Mouse (Mus musculus) left cerebral cortex, adult 18-20 months (tissue): ENCODE data around the gene Tmem163. TPM values are rescaled to one million over a fixed set of nuclear protein-coding genes. Genes with fewer than 3 reads are reported as not detected.

ENCODE experiments used
- DNase-seq, 2 experiments: peaks; one replicate each; pipeline ENCODE4 v3.0.0; 2021 to 2022; ENCODE audit warnings: low spot score in 2 of 2, mixed read lengths in 1 of 2
- total RNA-seq, 2 experiments: library from RNA; stranded (reverse); gene quantifications; 2 replicates each; pipeline ENCODE4 v1.2.3; 2021

Gene Tmem163
- total RNA-seq, 2 experiments from 2014 or later = 16.5 to 16.6 TPM

- DNase-seq = no peak
Observed at GRCm38 (mm10) chr1:127508067-127508739, 171.1 kb downstream of the Tmem163 start.

GRCm38 (mm10) chr1:127507042-127507650 lies 172.2 kb downstream of the Tmem163 start:
- no peak for DNase-seq

- DNase-seq = no peak
Observed at GRCm38 (mm10) chr1:127500701-127501100, 178.6 kb downstream of the Tmem163 start.

GRCm38 (mm10) chr1:127500219-127500618 lies 179.1 kb downstream of the Tmem163 start:
- DNase-seq = peak; percentile 82 to 91

GRCm38 (mm10) chr1:127498746-127499145 lies 180.6 kb downstream of the Tmem163 start:
- no peak for DNase-seq

- DNase-seq = peak; percentile 32 to 47
Observed at GRCm38 (mm10) chr1:127496737-127497543, 182.4 kb downstream of the Tmem163 start.

- peak; percentile 51 to 76 for DNase-seq
Observed at GRCm38 (mm10) chr1:127487161-127487560, 192.2 kb downstream of the Tmem163 start.

- peak; percentile 55 to 65 for DNase-seq
Observed at GRCm38 (mm10) chr1:127484826-127485225, 194.5 kb downstream of the Tmem163 start.

GRCm38 (mm10) chr1:127484188-127484587 lies 195.2 kb downstream of the Tmem163 start:
- no peak for DNase-seq

- no peak for DNase-seq
Observed at GRCm38 (mm10) chr1:127482911-127483310, 196.4 kb downstream of the Tmem163 start.

- DNase-seq = no peak
Observed at GRCm38 (mm10) chr1:127475756-127476155, 203.6 kb downstream of the Tmem163 start.

GRCm38 (mm10) chr1:127470175-127470574 lies 209.2 kb downstream of the Tmem163 start:
- no peak for DNase-seq

GRCm38 (mm10) chr1:127467238-127467637 lies 212.1 kb downstream of the Tmem163 start:
- no peak for DNase-seq

- DNase-seq = no peak
Observed at GRCm38 (mm10) chr1:127465292-127465691, 214.1 kb downstream of the Tmem163 start.

- DNase-seq = no peak
Observed at GRCm38 (mm10) chr1:127464041-127464440, 215.3 kb downstream of the Tmem163 start.

- DNase-seq = peak; percentile 30 to 42
Observed at GRCm38 (mm10) chr1:127461017-127461416, 218.3 kb downstream of the Tmem163 start.

- DNase-seq = no peak
Observed at GRCm38 (mm10) chr1:127459576-127459975, 219.8 kb downstream of the Tmem163 start.

- peak; percentile 59 to 72 for DNase-seq
Observed at GRCm38 (mm10) chr1:127459015-127459451, 220.3 kb downstream of the Tmem163 start.

GRCm38 (mm10) chr1:127453397-127453796 lies 226.0 kb downstream of the Tmem163 start:
- no peak for DNase-seq

GRCm38 (mm10) chr1:127444836-127445485 lies 234.4 kb downstream of the Tmem163 start:
- no peak for DNase-seq
